ENCODE assay signal across 21 mouse cellular contexts in genomic region chr15:78596504-78596903, GRCm38 (mm10). TPM values are rescaled to one million over a fixed set of nuclear protein-coding genes. Genes with fewer than 3 reads are reported as not detected.
DNase-seq lines count a peak whose midpoint lies in the region; ATAC-seq and TF ChIP-seq lines count a peak whose summit lies in the region.
"Had no signal": no experiment of that assay in that cellular context is flagged by ENCODE, and none has a peak within 500 bp of the region (broad histone marks: within the 10 kb centered on the region; RNA-seq: fewer than 3 reads in every experiment).

No protein-coding gene starts in this region.

- no peak overlapping the region for H3K9ac ChIP-seq in forebrain, embryonic 14.5 days (ENCODE audit: low read length)
- no peak overlapping the region for H3K9ac ChIP-seq in liver, embryonic 15.5 days
- H3K9ac ChIP-seq: embryonic facial prominence, embryonic 13.5 days; forebrain, postnatal 0 days; heart, embryonic 15.5 days; hindbrain, embryonic 13.5 days; lung, embryonic 15.5 days; midbrain, embryonic 13.5 days; neural tube, embryonic 13.5 days had no signal

- no peak for ATAC-seq in forebrain, embryonic 14.5 days
- no peak for ATAC-seq in liver, embryonic 15.5 days (ENCODE audit: insufficient read depth)
- ATAC-seq in inflammation-experienced regulatory T-cells, adult 6 months = no peak
- ATAC-seq: forebrain, postnatal 0 days; midbrain, embryonic 13.5 days had no signal

- DNase-seq in forebrain, embryonic 10.5 days (ENCODE audit: extremely low spot score, low spot score) = no peak
- DNase-seq in forebrain, embryonic 14.5 days (ENCODE audit: low spot score) = no peak
- no peak for DNase-seq in thymus, adult 2 months
- DNase-seq in thymus, postnatal 0 days (ENCODE audit: low spot score) = no peak
- DNase-seq in cerebellum, postnatal 36 days = no peak
- DNase-seq in right cerebral cortex, postnatal 14 days = no peak
- DNase-seq: cerebellum, adult 11-12 months; cerebellum, adult 9-11 months; forebrain, postnatal 0 days had no signal

- H3K27ac ChIP-seq in forebrain, embryonic 10.5 days = peak overlapping the region; percentile 36; the same call in 1 of the 2 replicates
- no peak overlapping the region for H3K27ac ChIP-seq in forebrain, embryonic 14.5 days (ENCODE audit: low read depth, low read length)
- peak overlapping the region; percentile 49; the same call in 1 of the 2 replicates for H3K27ac ChIP-seq in thymus, adult 2 months (ENCODE audit: control insufficient read depth, insufficient read depth, low read length)
- H3K27ac ChIP-seq in liver, embryonic 15.5 days (replicated peaks) = peak overlapping the region; percentile 67
- H3K27ac ChIP-seq: embryonic facial prominence, embryonic 13.5 days; midbrain, embryonic 13.5 days; neural tube, embryonic 13.5 days had no signal

- 84% methylated on average over 6 of the region's 6 CpGs for WGBS in forebrain, embryonic 10.5 days
- WGBS in forebrain, embryonic 14.5 days = 74% methylated on average over 6 of the region's 6 CpGs
- 9% methylated on average over 6 of the region's 6 CpGs for WGBS in thymus, adult 2 months
- 17% methylated on average over 6 of the region's 6 CpGs for WGBS in liver, embryonic 15.5 days (ENCODE audit: insufficient replicate concordance)

- no peak for TF ChIP-seq POLR2A in thymus, adult 2 months (IDR thresholded peaks at IDR 0.05; ENCODE audit: control insufficient read depth, extremely low read depth, insufficient read depth, low read length, poor library complexity)

- no peaks in the 10 kb centered on the region for H3K27me3 ChIP-seq in forebrain, embryonic 10.5 days (ENCODE audit: poor library complexity, severe bottlenecking)
- no peaks in the 10 kb centered on the region for H3K27me3 ChIP-seq in forebrain, embryonic 14.5 days (replicated peaks; ENCODE audit: control insufficient read depth, insufficient read depth, low read length)
- H3K27me3 ChIP-seq in thymus, adult 2 months (ENCODE audit: control insufficient read depth, insufficient read depth, low read length) = no peaks in the 10 kb centered on the region
- H3K27me3 ChIP-seq in liver, embryonic 15.5 days = no peaks in the 10 kb centered on the region
- H3K27me3 ChIP-seq: embryonic facial prominence, embryonic 13.5 days; heart, embryonic 15.5 days; liver, embryonic 13.5 days; lung, embryonic 15.5 days; midbrain, embryonic 13.5 days; neural tube, embryonic 13.5 days had no signal

- no peak overlapping the region for H3K4me2 ChIP-seq in forebrain, embryonic 14.5 days (ENCODE audit: low read length)
- no peak overlapping the region; the same call in 1 of the 2 replicates for H3K4me2 ChIP-seq in liver, embryonic 15.5 days
- H3K4me2 ChIP-seq: embryonic facial prominence, embryonic 13.5 days; hindbrain, embryonic 13.5 days; lung, embryonic 15.5 days; midbrain, embryonic 13.5 days; neural tube, embryonic 13.5 days had no signal

- H3K4me1 ChIP-seq in forebrain, embryonic 10.5 days = peaks cover 14% of the 10 kb centered on the region; the same call in 1 of the 2 replicates
- H3K4me1 ChIP-seq in forebrain, embryonic 14.5 days (ENCODE audit: control insufficient read depth, insufficient read depth, low read length) = no peaks in the 10 kb centered on the region
- peaks cover 77% of the 10 kb centered on the region for H3K4me1 ChIP-seq in thymus, adult 2 months (replicated peaks; ENCODE audit: control insufficient read depth, insufficient read depth, low read length)
- H3K4me1 ChIP-seq in liver, embryonic 15.5 days (replicated peaks) = peaks cover 5% of the 10 kb centered on the region; the same call in 1 of the 2 replicates
- H3K4me1 ChIP-seq: heart, embryonic 15.5 days; lung, embryonic 15.5 days; midbrain, embryonic 13.5 days had no signal

- no peaks in the 10 kb centered on the region for H3K9me3 ChIP-seq in forebrain, embryonic 10.5 days
- no peaks in the 10 kb centered on the region for H3K9me3 ChIP-seq in forebrain, embryonic 14.5 days (replicated peaks; ENCODE audit: control insufficient read depth, low read length)
- no peaks in the 10 kb centered on the region for H3K9me3 ChIP-seq in liver, embryonic 15.5 days (replicated peaks)
- H3K9me3 ChIP-seq: embryonic facial prominence, embryonic 13.5 days; heart, embryonic 15.5 days; hindbrain, embryonic 13.5 days; liver, embryonic 13.5 days; lung, embryonic 15.5 days; midbrain, embryonic 13.5 days; neural tube, embryonic 13.5 days had no signal

- H3K4me3 ChIP-seq in forebrain, embryonic 10.5 days = no peak overlapping the region
- H3K4me3 ChIP-seq in forebrain, embryonic 14.5 days (ENCODE audit: low read depth, low read length) = no peak overlapping the region
- peak overlapping the region; percentile 31; the same call in 1 of the 2 replicates for H3K4me3 ChIP-seq in thymus, adult 2 months (ENCODE audit: control insufficient read depth, insufficient read depth, low read length)
- H3K4me3 ChIP-seq in liver, embryonic 15.5 days (replicated peaks) = 0 out of 2 replicates have a peak overlapping the region, but pooled peaks have one; percentile 43
- H3K4me3 ChIP-seq: embryonic facial prominence, embryonic 13.5 days; hindbrain, embryonic 13.5 days; lung, embryonic 15.5 days; midbrain, embryonic 13.5 days; neural tube, embryonic 13.5 days had no signal

- TF ChIP-seq CTCF in thymus, adult 2 months (IDR thresholded peaks at IDR 0.05; ENCODE audit: borderline replicate concordance, control insufficient read depth, extremely low read depth, insufficient read depth, low read length, poor library complexity) = no peak

- H3K36me3 ChIP-seq in forebrain, embryonic 10.5 days (replicated peaks) = no peaks in the 10 kb centered on the region
- no peaks in the 10 kb centered on the region for H3K36me3 ChIP-seq in forebrain, embryonic 14.5 days (ENCODE audit: control insufficient read depth, insufficient read depth, low read length)
- no peaks in the 10 kb centered on the region for H3K36me3 ChIP-seq in thymus, adult 2 months (ENCODE audit: control insufficient read depth, insufficient read depth, low read length)
- no peaks in the 10 kb centered on the region for H3K36me3 ChIP-seq in liver, embryonic 15.5 days (replicated peaks)
- H3K36me3 ChIP-seq: embryonic facial prominence, embryonic 13.5 days; heart, embryonic 15.5 days; hindbrain, embryonic 13.5 days; liver, embryonic 13.5 days; lung, embryonic 15.5 days; midbrain, embryonic 13.5 days; neural tube, embryonic 13.5 days had no signal

RNA-seq across cellular contexts. Expression of gene Cyth4, which starts 0.3 kb away (rescaled TPM):
- 4.5 TPM in 2 replicates for polyA plus RNA-seq in forebrain, embryonic 10.5 days (2016; fragmentation: Nextera tagmentation; extraction: Ambion mirVana)
- 2.4 and 2.7 TPM in 2 replicates for polyA plus RNA-seq in forebrain, embryonic 14.5 days (2014; fragmentation: Nextera tagmentation; extraction: Ambion mirVana)
- polyA plus RNA-seq in thymus, adult 2 months (2012; rRNA removed) = 81.1 and 83.6 TPM in 2 replicates
- polyA plus RNA-seq in thymus, postnatal 0 days (2015; fragmentation: Nextera tagmentation; extraction: Ambion mirVana) = 23.0 and 23.7 TPM in 2 replicates
- polyA plus RNA-seq in liver, embryonic 15.5 days (2015; fragmentation: Nextera tagmentation; extraction: Ambion mirVana) = 13.5 and 14.7 TPM in 2 replicates
- polyA plus RNA-seq in inflammation-experienced regulatory T-cells, adult 6 months (2017; shearing (Covaris generic)) = 100 to 1,000 TPM; 236 to 339 (median 298) TPM

RNA-seq across cellular contexts. Expression of gene Rac2, which starts 23.9 kb away (rescaled TPM):
- 3.1 and 6.1 TPM in 2 replicates for polyA plus RNA-seq in forebrain, embryonic 10.5 days (2016; fragmentation: Nextera tagmentation; extraction: Ambion mirVana)
- polyA plus RNA-seq in forebrain, embryonic 14.5 days (2014; fragmentation: Nextera tagmentation; extraction: Ambion mirVana) = 3.5 and 5.9 TPM in 2 replicates
- polyA plus RNA-seq in thymus, adult 2 months (2012; rRNA removed) = 1,833 and 1,914 TPM in 2 replicates
- polyA plus RNA-seq in thymus, postnatal 0 days (2015; fragmentation: Nextera tagmentation; extraction: Ambion mirVana) = 662 and 779 TPM in 2 replicates
- 123 and 130 TPM in 2 replicates for polyA plus RNA-seq in liver, embryonic 15.5 days (2015; fragmentation: Nextera tagmentation; extraction: Ambion mirVana)
- 1,000 to 10,000 TPM; 2,973 to 4,396 (median 4,109) TPM for polyA plus RNA-seq in inflammation-experienced regulatory T-cells, adult 6 months (2017; shearing (Covaris generic))
- polyA plus RNA-seq: C2C12 had no signal

RNA-seq across cellular contexts. Expression of gene Sstr3, which starts 52.0 kb away (rescaled TPM):
- 0.09 TPM in 1 of 2 replicates, not detected in the other for polyA plus RNA-seq in forebrain, embryonic 10.5 days (2016; fragmentation: Nextera tagmentation; extraction: Ambion mirVana)
- 0.64 and 0.91 TPM in 2 replicates for polyA plus RNA-seq in forebrain, embryonic 14.5 days (2014; fragmentation: Nextera tagmentation; extraction: Ambion mirVana)
- polyA plus RNA-seq in thymus, adult 2 months (2012; rRNA removed) = 1.6 and 2.2 TPM in 2 replicates
- polyA plus RNA-seq in thymus, postnatal 0 days (2015; fragmentation: Nextera tagmentation; extraction: Ambion mirVana) = 0.03 and 0.05 TPM in 2 replicates
- polyA plus RNA-seq in liver, embryonic 15.5 days (2015; fragmentation: Nextera tagmentation; extraction: Ambion mirVana) = not detected in 2 replicates
- under 1 TPM in 1 of 3 experiments, not detected in 2; 0.17 TPM for polyA plus RNA-seq in inflammation-experienced regulatory T-cells, adult 6 months (2017; shearing (Covaris generic))
- polyA plus RNA-seq: C2C12; embryonic facial prominence, embryonic 13.5 days; forebrain, embryonic 11.5 days; limb, embryonic 11.5 days; liver, embryonic 13.5 days; lung, embryonic 15.5 days had no signal

Comparison
In these comparisons a context has a peak if more than half of its experiments do, and no peak if none do; other contexts are left out.
1. H3K4me3 ChIP-seq: peak in thymus, adult 2 months (single experiment) and liver, embryonic 15.5 days (single experiment); none in forebrain, embryonic 10.5 days (single experiment) and forebrain, embryonic 14.5 days (single experiment).
2. RNA of gene Rac2, which starts 23.9 kb away (polyA plus RNA-seq): 2,973 to 4,396 TPM in inflammation-experienced regulatory T-cells, adult 6 months, 1,833 to 1,914 TPM in thymus, adult 2 months, 662 to 779 TPM in thymus, postnatal 0 days and 123 to 130 TPM in liver, embryonic 15.5 days; 3.5 to 5.9 TPM in forebrain, embryonic 14.5 days and 3.1 to 6.1 TPM in forebrain, embryonic 10.5 days; every median in the first group is over 10 times any median in the second.